Mouse (Mus musculus): ENCODE measurements around the gene Bdkrb2. TPM values are rescaled to one million over a fixed set of nuclear protein-coding genes. Genes with fewer than 3 reads are reported as not detected.

Bdkrb2 gene
- 0.11 and 0.39 TPM in 2 replicates for polyA plus RNA-seq (2014; fragmentation: Nextera tagmentation; extraction: Ambion mirVana)

DNA sequence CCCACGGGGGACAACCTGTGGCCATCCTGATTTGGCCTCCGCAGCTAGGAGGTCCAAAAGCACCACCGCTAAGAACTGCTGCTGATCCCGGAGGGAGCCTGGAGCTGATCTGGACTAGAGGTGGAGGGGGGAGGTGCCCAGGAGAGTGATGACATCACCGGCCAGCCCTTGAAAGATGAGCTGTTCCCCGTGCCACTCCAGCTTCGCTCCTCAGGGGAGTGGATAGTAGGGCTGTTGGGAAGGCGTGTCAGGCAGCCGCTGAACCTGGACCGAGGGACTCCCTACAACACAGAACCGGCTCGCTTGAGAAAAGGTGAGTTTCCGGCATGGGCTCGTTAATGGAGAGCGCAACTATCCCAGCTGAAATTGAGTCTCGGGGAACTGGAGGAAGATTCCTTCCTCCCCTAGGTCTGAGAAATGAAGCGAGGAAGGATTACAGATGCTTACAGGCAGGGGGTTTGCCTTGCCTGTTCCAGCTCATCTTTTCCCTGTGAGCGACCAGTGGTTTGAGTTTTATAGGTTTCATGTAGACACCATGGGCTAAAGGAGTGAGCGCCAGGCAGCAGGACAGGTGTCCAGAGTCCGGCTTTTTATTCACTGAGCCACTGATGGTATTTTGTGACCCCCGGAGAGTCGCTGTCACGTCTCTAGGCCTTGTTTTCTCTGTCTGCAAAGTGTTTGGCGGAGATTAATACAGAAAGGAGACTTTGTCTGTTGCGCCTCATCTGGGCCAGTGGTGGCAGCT lies at the start of gene Bdkrb2:
Bdkrb2 (plus strand) TSS at position 291 of the 745 bp plus-strand sequence.
- Histone ChIP-seq H3K27me3 (ENCODE audit: control insufficient read depth, insufficient read depth, low read length) (peaks cover 19% of the 10 kb centered on the region), H3K27ac (ENCODE audit: low read depth, low read length) (no peak within 1 kb of the TSS)
- ATAC-seq (replicated peaks; ENCODE audit: low FRiP score) = peak; percentile 83; the same call in 1 of the 2 replicates

DNA sequence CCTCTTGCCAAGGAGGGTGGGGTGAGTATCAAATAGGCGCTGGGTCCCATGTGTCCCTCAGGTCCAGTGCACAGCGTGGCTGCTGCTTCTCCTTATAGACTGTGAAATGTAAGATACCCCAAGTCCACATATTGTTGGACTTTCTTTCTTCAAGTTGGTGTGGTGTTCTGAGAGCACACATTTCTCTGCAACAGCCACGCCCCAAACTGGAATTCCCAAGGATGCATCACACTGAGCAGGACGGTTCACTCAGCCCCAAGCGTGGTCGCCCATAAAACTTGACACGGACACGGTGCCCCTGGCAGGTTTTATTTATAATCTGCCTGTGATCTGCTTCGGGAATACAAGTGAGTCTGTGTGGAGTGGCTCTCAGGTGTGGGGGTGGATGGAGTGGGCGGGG lies 48.9 kb upstream of the Bdkrb2 start:
- 87% methylated on average over 10 of the region's 10 CpGs for WGBS
- Histone ChIP-seq H3K4me3 (ENCODE audit: low read depth, low read length) (no peak overlapping the region), H3K9me3 (ENCODE audit: control insufficient read depth, low read length) (no peaks in the 10 kb centered on the region), H3K4me1 (replicated peaks; ENCODE audit: control insufficient read depth, insufficient read depth, low read length) (no peaks in the 10 kb centered on the region), H3K27ac (ENCODE audit: low read depth, low read length) (no peak overlapping the region), H3K9ac (ENCODE audit: low read length) (no peak overlapping the region), H3K27me3 (ENCODE audit: control insufficient read depth, insufficient read depth, low read length) (no peaks in the 10 kb centered on the region), H3K4me2 (ENCODE audit: low read depth, low read length, severe bottlenecking) (no peak overlapping the region), H3K36me3 (ENCODE audit: control insufficient read depth, insufficient read depth, low read length) (no peaks in the 10 kb centered on the region)
- no peak for DNase-seq (ENCODE audit: low spot score)
- no peak for ATAC-seq (replicated peaks; ENCODE audit: low FRiP score)

More for the DNA sequence above, at the start of gene Bdkrb2:
- no peaks in the 10 kb centered on the region for H3K9me3 ChIP-seq (ENCODE audit: control insufficient read depth, low read length)
- peaks cover 6% of the 10 kb centered on the region; the same call in 1 of the 2 replicates for H3K4me1 ChIP-seq (replicated peaks; ENCODE audit: control insufficient read depth, insufficient read depth, low read length)
- DNase-seq (ENCODE audit: low spot score) = peak; percentile 76
- H3K4me2 ChIP-seq (ENCODE audit: low read depth, low read length, severe bottlenecking) = peak within 1 kb of the TSS; percentile 78
- H3K4me3 ChIP-seq (ENCODE audit: low read depth, low read length) = peak within 1 kb of the TSS; percentile 33
- peak within 1 kb of the TSS; percentile 35 for H3K9ac ChIP-seq (ENCODE audit: low read length)
- WGBS = 4% methylated on average over 25 of the region's 25 CpGs
- H3K36me3 ChIP-seq (ENCODE audit: control insufficient read depth, insufficient read depth, low read length) = no peaks in the 10 kb centered on the region

DNA sequence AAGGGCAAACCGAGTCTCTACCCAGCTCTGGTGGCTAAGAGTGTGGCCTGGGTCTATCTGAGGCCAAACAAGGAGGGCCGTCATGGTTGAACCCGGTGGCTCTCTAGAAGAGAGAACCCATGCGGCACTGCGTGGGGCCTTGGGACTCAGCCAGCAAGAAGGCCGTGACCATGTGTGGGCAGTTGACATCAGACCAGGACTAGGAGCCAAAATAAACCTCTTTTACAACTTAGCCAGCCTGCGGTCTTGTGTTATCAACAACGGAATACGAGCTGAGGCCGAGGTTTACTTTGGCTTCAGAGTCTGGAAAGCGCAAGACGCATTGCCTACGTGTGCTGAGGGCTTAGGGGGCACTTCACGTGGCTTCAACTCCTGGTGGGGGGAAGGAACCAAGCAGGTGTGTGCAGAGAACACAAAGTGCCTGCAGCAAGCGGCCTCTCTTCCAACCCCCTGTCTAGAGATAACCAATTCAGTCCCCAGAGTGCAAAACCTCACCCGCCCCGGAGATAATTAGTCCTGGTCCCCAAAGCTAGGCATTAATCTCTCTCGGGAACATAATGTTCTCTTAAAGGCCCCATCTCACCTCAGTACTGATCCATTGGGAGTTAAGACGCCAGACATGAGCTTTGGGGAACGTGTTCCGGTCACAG lies 45.9 kb upstream of the Bdkrb2 start:
- H3K27ac ChIP-seq (ENCODE audit: low read depth, low read length) = no peak overlapping the region
- no peak overlapping the region for H3K4me2 ChIP-seq (ENCODE audit: low read depth, low read length, severe bottlenecking)
- H3K4me3 ChIP-seq (ENCODE audit: low read depth, low read length) = no peak overlapping the region
- WGBS = 85% methylated on average over 21 of the region's 21 CpGs
- H3K9ac ChIP-seq (ENCODE audit: low read length) = no peak overlapping the region
- DNase-seq (ENCODE audit: low spot score) (no peak), ATAC-seq (replicated peaks; ENCODE audit: low FRiP score) (no peak)
- H3K36me3 ChIP-seq (ENCODE audit: control insufficient read depth, insufficient read depth, low read length) = no peaks in the 10 kb centered on the region
- no peaks in the 10 kb centered on the region for H3K27me3 ChIP-seq (ENCODE audit: control insufficient read depth, insufficient read depth, low read length)
- no peaks in the 10 kb centered on the region for H3K4me1 ChIP-seq (replicated peaks; ENCODE audit: control insufficient read depth, insufficient read depth, low read length)
- no peaks in the 10 kb centered on the region for H3K9me3 ChIP-seq (ENCODE audit: control insufficient read depth, low read length)

DNA sequence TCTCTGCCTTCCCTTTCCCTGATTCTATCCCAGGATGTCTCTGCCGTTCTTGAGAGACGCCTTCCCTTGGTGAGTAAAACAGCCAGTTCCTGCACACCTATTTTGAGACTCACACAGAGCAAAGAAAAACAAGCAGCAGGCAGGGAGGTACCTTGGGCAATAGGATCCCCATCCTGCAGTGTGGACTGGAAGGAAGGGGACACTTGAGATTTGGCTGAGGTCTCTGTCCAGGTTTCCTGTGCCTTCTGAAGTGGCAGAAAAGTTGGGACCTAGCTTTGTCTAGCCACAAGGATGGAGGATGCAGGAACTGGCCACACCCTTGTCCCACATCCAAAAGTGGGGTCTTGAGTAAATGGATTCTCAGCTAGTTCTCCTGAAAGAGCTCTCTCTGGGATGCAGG lies 43.2 kb upstream of the Bdkrb2 start:
- Histone ChIP-seq H3K27ac (ENCODE audit: low read depth, low read length) (no peak overlapping the region), H3K27me3 (ENCODE audit: control insufficient read depth, insufficient read depth, low read length) (no peaks in the 10 kb centered on the region), H3K9me3 (ENCODE audit: control insufficient read depth, low read length) (no peaks in the 10 kb centered on the region), H3K4me2 (ENCODE audit: low read depth, low read length, severe bottlenecking) (no peak overlapping the region), H3K36me3 (ENCODE audit: control insufficient read depth, insufficient read depth, low read length) (no peaks in the 10 kb centered on the region), H3K9ac (ENCODE audit: low read length) (no peak overlapping the region), H3K4me1 (replicated peaks; ENCODE audit: control insufficient read depth, insufficient read depth, low read length) (no peaks in the 10 kb centered on the region), H3K4me3 (ENCODE audit: low read depth, low read length) (no peak overlapping the region)
- 79% methylated on average over 2 of the region's 2 CpGs for WGBS
- DNase-seq (ENCODE audit: low spot score) (no peak), ATAC-seq (replicated peaks; ENCODE audit: low FRiP score) (no peak)

DNA sequence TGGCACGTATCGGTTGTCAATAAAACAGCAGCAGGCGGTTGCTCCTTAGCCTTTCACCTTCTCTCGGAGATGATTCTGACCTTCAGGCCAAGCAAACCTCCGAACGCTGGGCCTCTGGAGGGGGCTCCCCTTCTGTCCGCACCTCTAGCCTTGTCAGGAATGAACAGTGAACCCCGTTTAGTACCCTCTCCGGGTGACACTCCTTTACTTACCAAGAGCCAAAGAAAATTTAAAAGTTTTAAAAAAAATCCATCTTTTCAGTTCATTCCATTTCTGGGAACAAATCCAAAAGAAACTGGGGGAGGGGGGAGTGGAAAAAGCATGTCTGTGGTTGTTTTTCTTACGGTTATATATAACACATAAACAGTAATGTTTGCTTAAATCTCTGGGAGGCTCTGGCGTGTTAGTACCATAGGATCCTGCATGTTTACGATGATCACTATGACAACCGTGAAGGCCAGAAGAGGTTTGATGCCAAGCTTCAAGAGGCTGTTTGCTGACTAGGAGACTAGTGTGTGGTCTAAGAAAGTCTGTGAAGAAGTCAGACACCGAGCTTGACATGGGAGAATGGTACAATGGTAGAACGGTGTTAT lies 41.8 kb upstream of the Bdkrb2 start:
- no peaks in the 10 kb centered on the region for H3K4me1 ChIP-seq (replicated peaks; ENCODE audit: control insufficient read depth, insufficient read depth, low read length)
- H3K36me3 ChIP-seq (ENCODE audit: control insufficient read depth, insufficient read depth, low read length) = no peaks in the 10 kb centered on the region
- H3K4me3 ChIP-seq (ENCODE audit: low read depth, low read length) = no peak overlapping the region
- H3K4me2 ChIP-seq (ENCODE audit: low read depth, low read length, severe bottlenecking) = no peak overlapping the region
- H3K27me3 ChIP-seq (ENCODE audit: control insufficient read depth, insufficient read depth, low read length) = no peaks in the 10 kb centered on the region
- DNase-seq (ENCODE audit: low spot score) (no peak), ATAC-seq (replicated peaks; ENCODE audit: low FRiP score) (no peak)
- H3K27ac ChIP-seq (ENCODE audit: low read depth, low read length) = no peak overlapping the region
- no peak overlapping the region for H3K9ac ChIP-seq (ENCODE audit: low read length)
- WGBS = 84% methylated on average over 15 of the region's 15 CpGs
- H3K9me3 ChIP-seq (ENCODE audit: control insufficient read depth, low read length) = no peaks in the 10 kb centered on the region

DNA sequence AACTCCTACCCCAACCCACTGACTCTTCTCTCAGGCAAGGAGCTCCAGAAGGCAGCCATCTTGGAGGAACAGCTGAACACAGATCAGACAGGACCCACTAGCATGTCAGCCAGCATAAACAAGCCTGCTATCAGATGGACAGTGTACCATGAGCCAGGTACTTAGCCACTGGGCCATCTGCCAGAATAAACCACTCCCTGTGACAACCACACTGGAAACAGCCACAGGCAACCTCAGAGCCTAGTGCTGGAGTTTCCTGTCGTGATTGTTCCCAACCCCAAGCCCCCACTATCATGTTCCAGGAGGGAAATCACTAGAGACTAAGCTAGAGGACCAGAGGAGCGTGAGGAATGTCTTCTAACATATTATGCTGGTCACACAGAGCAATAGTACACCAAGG lies 39.3 kb upstream of the Bdkrb2 start:
- Histone ChIP-seq H3K9me3 (ENCODE audit: control insufficient read depth, low read length) (no peaks in the 10 kb centered on the region), H3K4me1 (replicated peaks; ENCODE audit: control insufficient read depth, insufficient read depth, low read length) (no peaks in the 10 kb centered on the region), H3K4me3 (ENCODE audit: low read depth, low read length) (no peak overlapping the region), H3K9ac (ENCODE audit: low read length) (no peak overlapping the region), H3K27ac (ENCODE audit: low read depth, low read length) (no peak overlapping the region), H3K4me2 (ENCODE audit: low read depth, low read length, severe bottlenecking) (no peak overlapping the region), H3K27me3 (ENCODE audit: control insufficient read depth, insufficient read depth, low read length) (no peaks in the 10 kb centered on the region), H3K36me3 (ENCODE audit: control insufficient read depth, insufficient read depth, low read length) (no peaks in the 10 kb centered on the region)
- no peak for DNase-seq (ENCODE audit: low spot score)
- 69% methylated on average over 2 of the region's 2 CpGs for WGBS
- no peak for ATAC-seq (replicated peaks; ENCODE audit: low FRiP score)

DNA sequence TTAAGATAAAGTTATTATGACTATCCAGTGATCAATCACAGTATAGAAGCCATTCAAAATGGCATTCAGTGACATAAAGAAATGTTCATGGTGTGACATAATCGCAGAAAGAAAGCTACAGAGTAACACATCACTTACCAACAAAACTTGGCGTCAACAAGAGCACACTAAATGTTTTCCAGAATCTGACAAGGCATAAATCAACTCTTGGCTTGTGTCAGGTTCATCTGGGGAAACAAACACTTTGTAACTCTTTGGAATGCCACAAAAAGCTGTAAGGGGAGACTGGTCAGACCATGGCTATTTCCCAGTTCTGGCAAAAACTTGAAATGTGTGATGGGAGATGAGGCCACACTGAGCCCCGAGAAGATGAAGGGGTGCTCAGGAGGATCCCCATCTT lies 36.8 kb upstream of the Bdkrb2 start:
- Histone ChIP-seq H3K9ac (ENCODE audit: low read length) (no peak overlapping the region), H3K9me3 (ENCODE audit: control insufficient read depth, low read length) (no peaks in the 10 kb centered on the region), H3K27me3 (ENCODE audit: control insufficient read depth, insufficient read depth, low read length) (no peaks in the 10 kb centered on the region), H3K4me1 (replicated peaks; ENCODE audit: control insufficient read depth, insufficient read depth, low read length) (no peaks in the 10 kb centered on the region), H3K36me3 (ENCODE audit: control insufficient read depth, insufficient read depth, low read length) (no peaks in the 10 kb centered on the region), H3K4me2 (ENCODE audit: low read depth, low read length, severe bottlenecking) (no peak overlapping the region), H3K4me3 (ENCODE audit: low read depth, low read length) (no peak overlapping the region), H3K27ac (ENCODE audit: low read depth, low read length) (no peak overlapping the region)
- ATAC-seq (replicated peaks; ENCODE audit: low FRiP score) (no peak), DNase-seq (ENCODE audit: low spot score) (no peak)
- 89% methylated on average over 3 of the region's 3 CpGs for WGBS

DNA sequence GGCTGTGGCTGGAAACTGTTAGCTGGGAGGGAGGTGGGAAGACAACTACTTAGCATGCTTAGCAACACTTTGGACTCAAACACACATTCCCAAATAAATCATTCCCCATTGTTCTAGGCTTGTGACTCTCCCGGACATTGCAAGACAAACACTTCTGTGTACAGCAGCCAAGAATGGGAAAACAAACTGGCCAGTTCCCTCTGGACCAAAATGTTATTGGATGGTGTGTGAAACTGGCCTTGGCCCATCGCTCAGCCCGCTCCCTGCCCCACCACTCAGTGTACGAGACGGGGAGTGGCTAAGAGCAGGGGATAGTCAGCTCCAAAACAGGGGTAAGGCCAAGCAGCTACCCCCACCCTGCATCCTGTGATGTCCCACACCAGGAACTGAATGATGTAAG lies 36.2 kb upstream of the Bdkrb2 start:
- Histone ChIP-seq H3K4me1 (replicated peaks; ENCODE audit: control insufficient read depth, insufficient read depth, low read length) (no peaks in the 10 kb centered on the region), H3K9me3 (ENCODE audit: control insufficient read depth, low read length) (no peaks in the 10 kb centered on the region), H3K27ac (ENCODE audit: low read depth, low read length) (no peak overlapping the region), H3K4me3 (ENCODE audit: low read depth, low read length) (no peak overlapping the region), H3K4me2 (ENCODE audit: low read depth, low read length, severe bottlenecking) (no peak overlapping the region), H3K27me3 (ENCODE audit: control insufficient read depth, insufficient read depth, low read length) (no peaks in the 10 kb centered on the region), H3K9ac (ENCODE audit: low read length) (no peak overlapping the region), H3K36me3 (ENCODE audit: control insufficient read depth, insufficient read depth, low read length) (no peaks in the 10 kb centered on the region)
- 77% methylated on average over 5 of the region's 5 CpGs for WGBS
- no peak for DNase-seq (ENCODE audit: low spot score)
- no peak for ATAC-seq (replicated peaks; ENCODE audit: low FRiP score)
